Mouse (Mus musculus) gastrocnemius, postnatal 36 days (tissue): ENCODE results near the gene Cxcr5. TPM values are rescaled to one million over a fixed set of nuclear protein-coding genes. Genes with fewer than 3 reads are reported as not detected.

Experiments
- DNase-seq, 2 experiments: peaks; one replicate each; pipeline ENCODE4 v3.0.0; 2022
- intact Hi-C: fragments of 180-260 bp; cut with DNase I; formaldehyde crosslinking; loops from one replicate; pipeline ENCODE4 v1.15.1; 2025
- total RNA-seq, 2 experiments: library from RNA; stranded (reverse); gene quantifications; 2 replicates each; pipeline ENCODE4 v1.2.3; 2021

Gene Cxcr5
- total RNA-seq, 2 experiments from 2014 or later = not detected

DNA sequence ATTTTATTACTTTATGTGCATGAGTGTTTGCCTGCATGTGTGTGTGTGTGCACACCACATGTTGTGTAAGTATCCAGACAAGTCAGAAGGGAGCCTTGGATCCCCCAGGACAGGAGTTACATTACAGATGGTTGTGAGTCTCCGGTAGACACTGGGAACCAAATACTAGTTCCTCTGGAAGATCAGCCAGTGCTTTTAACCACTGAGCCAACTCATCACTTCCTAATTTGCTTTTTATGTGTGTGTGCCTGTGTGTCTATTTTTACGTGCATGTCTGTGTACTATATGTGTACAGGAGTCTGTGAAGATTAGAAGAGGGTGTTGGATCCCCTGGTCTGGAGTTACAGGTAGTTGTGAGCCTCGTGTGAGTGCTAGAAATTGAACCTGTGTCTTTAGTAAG lies 21.0 kb downstream of the Cxcr5 start:
- intact Hi-C loops = no loop called here

DNA sequence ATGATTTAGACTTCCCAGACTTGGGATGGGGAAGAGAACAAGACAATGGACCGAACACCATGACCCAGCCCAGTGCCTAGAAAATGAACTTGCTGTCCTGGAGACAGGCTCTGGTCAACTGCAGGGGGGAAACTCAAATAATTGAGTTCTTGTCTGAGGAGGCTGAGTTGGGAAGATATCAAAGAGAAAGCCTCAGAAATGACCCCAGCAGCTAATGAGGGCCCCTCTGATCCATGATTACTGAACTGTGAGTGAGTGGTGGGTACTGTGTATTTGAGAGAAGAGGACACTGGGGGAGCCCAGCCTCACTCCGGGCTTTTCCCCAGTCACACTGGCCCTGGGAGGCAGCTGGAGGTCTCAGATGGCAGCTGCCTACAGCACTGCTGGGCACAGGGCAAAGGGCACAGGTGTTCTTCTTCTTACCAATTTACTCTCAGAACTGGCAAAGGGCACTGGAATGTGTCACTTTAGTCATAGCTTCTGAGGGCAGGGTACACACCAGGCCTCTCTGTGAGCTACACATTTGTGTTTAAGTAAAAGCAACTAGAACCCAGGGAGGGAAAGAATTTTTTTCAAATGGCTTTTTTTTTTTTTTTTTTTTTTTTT lies 21.8 kb downstream of the Cxcr5 start:
- intact Hi-C loops = no loop called here
- no peak for DNase-seq

More for the DNA sequence above, 21.0 kb downstream of the Cxcr5 start:
- DNase-seq = no peak

DNA sequence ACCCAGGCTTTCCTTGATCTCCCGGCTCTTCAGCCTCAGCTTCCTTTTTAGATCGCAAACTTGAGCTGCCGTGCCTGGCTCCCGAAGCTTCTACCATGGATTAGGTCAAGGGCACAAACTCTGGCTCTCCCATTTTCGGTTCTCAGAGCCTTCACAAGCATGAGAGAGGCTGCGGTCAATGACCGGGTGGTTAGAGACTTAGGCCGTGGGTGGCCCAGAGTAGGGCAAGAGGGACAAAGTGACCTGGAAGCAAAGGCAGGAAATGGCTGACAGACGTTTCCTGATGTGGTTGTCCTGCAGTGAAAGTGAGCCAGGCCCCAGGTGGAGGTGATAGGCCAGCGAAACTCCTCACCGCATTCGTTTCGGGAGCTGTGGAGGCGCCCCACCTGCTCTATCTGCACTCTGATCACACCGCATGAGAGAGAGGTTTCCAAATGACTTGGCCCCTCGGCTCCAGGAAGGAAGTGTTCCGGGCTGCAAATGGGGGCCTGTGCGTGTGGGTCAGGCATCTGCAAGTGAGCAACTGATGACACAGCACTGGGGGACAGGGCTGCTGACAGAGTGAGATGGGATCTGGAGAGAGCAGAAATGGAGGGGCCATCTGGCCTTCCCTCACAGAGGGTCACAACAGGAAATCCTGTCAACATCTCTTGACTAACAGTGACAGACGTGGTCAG lies 23.9 kb downstream of the Cxcr5 start:
- intact Hi-C loops = no loop called here
- no peak for DNase-seq

DNA sequence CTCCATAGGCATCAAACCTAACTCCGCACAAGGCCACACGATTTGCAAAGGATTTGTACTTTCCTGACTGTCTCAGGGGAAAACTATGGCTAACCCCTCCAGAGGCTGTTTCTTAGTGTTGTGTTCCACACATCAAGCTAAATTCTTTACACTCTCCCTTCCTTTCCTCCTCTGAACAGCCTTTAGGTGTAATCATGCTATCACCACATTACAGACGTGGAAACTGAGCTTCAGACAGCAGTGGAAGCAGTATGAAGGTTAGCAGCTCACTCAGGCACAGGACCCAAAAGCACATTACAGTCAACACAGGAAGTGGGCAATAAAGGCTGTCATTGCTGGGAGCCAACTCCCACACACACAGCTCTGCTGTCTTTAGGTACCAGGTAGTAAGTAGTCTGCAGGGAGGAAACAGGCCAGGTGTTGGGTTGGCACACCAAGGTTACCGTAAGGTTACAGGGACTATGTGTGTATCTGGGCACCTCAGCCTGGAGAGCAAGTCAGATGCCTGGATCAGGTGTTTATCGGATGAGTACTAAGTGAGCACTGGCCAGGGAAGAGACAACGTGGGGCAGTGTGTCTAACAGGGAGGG lies 28.6 kb downstream of the Cxcr5 start:
- intact Hi-C loops = no loop called here

DNA sequence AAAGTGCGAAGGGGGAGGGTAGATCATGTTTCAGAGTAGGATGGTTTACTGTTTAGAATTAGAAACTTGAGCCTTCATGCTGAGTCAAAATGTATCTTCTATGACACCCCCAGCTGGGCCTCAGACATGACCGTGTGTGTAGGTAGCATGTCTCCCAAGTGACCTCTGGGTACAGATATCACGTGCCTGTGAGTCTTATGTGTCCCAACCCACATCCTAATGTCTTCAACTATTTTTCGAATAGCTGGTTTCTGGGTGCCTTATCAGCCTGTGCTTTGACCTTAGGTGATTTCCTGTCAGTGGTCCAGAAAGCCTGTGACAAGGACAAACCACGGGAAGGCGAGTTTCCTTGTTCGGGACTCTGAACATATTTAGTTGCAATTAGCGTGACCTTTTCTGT lies 33.3 kb downstream of the Cxcr5 start:
- intact Hi-C loops = no loop called here
- DNase-seq = no peak

More for the DNA sequence above, 28.6 kb downstream of the Cxcr5 start:
- no peak for DNase-seq

DNA sequence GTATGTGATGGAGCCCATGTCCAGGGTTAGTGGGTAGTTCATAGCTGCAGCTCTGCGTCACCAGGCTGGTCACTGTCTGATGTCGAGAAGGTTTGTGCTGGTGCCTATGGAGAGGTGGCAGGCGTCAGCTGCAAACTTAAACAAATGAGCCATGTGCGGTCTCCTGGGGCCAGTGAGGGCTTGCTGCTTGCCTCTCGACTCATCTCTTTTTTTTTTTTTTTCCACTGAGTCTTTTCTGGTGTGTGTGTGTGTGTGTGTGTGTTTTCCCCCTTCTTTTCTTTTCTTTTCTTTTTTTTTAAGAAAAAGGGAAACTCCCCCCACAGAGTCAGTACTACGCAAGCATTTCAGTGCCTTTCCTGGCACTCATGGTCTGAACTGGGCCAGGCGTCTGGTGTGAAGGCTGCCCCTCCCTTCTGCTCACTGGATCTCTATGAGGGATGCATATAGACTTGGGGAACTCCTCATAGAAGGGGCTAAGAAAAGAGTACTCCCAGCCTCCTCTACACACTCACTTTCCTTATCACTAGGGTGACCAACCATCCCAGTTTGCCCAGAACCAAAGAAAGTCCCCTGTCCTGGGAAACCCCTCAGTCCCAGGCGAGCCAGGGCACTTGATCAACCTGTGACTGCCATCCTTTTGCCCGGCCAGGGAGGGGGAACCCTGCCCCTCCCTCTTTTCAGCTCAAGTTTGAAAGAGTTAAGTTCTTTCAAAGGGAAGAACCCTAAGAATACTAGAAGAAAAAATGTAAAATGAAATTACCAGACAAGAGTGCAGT lies 35.2 kb downstream of the Cxcr5 start:
- intact Hi-C loops = no loop called here
- no peak for DNase-seq

DNA sequence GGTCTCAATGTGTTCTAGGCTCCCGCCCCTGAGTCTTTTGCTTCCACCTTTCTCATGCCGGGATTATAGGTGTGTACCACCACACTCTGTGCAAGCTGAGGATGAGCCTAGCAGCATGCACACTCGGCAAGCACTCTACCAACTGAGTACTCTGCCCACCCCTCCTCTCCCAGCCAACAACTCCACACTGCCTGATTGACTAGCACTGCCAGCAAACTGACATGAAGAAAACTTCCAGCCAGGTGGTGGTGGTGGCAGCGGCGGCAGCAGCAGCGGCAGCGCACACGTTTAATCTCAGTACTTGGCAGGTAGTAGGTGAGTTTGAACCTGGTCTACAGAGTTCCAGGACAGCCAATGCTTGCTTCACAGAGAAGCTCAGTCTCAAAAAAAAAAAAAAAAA lies 36.1 kb downstream of the Cxcr5 start:
- no peak for DNase-seq
- intact Hi-C loops = no loop called here

DNA sequence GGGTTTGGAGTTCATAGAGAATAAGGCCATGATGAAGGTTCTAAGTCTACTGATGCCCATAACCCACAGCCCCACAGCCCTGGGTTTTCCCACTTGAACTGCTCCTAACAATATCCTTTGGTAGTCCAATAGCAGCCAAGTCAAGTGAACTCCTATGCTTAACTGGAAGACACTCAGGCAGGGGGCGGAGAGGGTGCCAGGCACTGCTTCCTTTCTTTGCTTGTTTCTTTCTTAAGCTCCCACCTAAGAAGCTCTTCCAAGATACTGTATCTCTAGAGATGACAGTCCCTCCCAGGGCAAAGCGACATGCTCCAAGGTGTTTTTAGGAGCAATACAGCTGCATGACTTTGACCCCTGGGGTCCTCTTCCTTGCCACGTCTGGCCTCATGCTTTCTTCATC lies 36.7 kb downstream of the Cxcr5 start:
- no peak for DNase-seq
- intact Hi-C loops = no loop called here

DNA sequence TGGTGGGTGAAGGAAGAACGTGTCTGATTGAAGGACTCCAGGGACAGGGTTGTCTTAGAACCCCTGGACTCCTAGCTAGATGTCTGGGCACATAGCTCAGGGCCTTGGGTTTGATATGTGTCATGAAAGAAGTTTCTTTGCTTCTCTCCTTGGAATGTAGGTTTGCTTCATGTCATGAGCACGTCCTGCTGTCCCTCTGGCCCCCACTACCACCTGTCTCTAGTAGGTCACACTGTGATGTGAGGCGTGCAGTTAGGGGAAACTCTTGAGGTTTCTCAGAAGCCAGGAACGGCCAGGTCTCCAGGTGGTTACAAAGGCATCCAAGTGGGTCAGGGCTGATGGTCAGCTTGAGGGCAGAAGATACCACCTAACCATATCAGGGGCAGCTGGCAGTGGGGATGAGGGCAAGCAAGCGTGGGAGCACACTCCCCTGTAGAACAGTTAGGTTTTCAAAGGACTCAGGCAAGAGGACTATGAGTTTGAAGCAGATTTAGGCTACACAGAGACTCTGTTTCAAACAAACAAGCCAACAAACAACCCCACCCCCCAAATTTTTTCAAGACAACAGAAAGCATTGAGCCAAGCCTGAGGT lies 37.3 kb downstream of the Cxcr5 start:
- intact Hi-C loops = no loop called here
- no peak for DNase-seq

DNA sequence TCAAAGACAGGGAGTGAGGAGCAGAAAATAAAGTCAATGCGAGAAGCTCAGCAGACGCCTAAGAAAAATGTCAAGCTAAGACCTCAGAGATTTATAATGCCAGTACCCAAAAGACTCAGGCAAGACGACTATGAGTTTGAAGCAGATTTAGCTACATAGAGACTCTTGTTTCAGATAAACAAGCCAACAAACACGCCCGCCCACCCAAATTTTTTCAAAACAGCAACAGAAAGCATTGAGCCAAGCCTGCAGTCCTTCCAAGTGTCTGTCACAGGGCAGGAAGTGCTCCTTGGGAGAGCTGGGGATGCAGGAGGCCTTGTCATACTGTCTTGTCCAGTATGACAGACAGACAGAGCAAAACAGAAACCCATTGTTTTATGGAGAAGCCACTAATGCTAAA lies 38.0 kb downstream of the Cxcr5 start:
- intact Hi-C loops = no loop called here
- DNase-seq = no peak

DNA sequence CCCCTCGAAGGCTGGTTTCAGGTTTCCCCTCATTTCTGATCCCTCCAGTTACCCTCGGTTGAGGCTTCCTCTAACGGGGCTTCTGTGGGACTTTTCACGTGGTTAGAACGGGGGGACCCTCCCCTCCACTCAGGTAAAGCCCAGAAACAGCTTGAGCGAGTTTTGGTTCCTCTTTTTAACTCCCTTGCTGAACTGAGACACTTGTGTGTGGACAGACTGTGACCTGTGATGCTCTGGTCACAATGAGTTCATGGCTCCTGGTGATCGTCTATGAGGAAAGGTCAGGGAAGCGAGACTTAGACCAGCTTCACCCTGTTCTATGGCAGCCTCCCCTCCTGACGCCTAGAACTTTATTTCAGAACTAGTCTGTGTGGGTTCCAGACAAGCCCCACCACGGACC lies 39.8 kb downstream of the Cxcr5 start:
- DNase-seq = no peak
- intact Hi-C loops = no loop called here

DNA sequence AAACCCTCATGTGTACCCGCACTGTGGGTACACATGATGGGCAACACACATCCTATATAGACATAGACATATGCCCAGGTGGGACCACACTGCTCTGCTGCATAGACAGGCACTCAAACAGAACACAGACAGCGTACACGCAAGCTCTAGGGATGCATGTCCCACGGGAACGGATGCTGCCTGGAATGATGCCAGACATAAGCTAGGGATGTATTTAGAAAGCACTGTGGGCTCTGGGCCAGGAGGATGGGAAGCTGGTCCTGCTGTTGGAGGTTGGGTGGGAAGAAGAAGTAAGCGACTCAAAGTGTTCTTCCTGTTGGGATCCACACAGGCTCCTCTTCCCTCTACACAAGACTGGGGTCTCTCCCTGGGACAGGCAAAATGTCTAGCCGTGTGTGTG lies 43.6 kb downstream of the Cxcr5 start:
- DNase-seq = no peak
- intact Hi-C loops = no loop called here

DNA sequence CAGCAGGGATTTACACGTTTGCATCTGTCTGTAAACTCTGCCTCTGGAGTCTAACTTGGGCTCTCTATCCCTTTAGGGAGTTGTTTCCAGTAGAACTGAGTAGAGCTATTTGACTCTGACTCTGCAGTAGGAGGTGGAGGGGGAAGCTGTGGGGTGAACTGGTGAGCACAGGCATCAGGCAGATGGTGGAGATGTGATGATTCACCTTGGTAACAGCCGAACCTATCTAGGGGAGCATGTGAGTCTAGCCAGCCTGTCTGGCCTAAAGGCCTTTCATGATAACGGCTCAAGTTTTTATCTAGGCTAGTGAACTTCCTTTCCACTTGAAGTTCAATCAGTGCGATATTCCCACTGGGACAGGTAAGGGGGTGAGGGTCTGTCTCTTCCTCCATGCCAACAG lies 44.3 kb downstream of the Cxcr5 start:
- intact Hi-C loops = no loop called here
- no peak for DNase-seq

DNA sequence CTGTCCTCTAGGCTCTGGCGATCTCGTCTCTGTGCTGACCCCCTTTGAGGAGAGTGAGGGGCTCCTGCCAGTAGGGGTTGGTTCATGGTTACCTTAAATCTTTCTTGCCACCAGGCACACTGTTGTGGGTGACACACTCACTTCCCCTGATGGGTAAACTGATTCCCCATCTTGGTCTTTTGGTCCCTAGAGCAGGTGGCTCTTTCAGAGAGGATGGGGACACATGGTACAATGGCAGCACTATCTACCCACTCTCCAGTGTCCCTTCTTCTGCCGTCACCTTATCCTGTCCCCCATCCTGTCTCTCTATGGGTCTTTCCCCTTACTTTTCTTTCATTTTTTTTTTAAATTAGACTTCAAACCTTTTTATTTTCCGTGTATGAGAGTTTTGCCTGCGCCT lies 45.8 kb downstream of the Cxcr5 start:
- intact Hi-C loops = no loop called here
- no peak for DNase-seq

DNA sequence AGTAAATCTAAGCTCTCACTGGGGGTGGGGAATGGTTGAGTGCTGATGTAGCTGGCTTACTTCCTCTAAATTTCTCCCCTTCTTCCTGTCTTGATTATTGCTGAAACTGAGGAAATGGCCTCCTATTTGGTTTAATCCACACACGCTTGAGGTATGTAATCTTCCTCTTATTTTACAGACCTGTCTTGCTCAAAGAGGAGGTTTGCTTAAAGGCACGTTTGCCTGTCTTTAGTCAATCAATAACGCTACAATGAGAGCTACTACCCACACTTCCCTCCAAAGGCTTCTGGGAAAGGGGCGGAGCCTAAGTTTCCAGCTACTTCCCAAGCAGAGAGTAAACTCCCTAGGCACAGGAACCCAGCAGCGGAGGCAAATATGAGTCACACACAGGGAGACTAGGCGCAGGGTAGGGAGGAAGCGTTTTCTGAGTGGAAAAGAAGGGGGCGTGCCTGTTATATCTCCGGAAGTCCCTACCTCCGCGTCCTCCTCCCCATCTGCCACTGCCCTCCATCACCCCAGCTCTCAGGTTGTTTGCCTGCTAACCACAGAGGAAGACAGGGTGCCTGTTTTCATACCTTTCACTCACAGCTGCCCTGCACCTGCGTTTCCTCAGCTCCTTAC lies 46.4 kb downstream of the Cxcr5 start:
- DNase-seq = no peak

DNA sequence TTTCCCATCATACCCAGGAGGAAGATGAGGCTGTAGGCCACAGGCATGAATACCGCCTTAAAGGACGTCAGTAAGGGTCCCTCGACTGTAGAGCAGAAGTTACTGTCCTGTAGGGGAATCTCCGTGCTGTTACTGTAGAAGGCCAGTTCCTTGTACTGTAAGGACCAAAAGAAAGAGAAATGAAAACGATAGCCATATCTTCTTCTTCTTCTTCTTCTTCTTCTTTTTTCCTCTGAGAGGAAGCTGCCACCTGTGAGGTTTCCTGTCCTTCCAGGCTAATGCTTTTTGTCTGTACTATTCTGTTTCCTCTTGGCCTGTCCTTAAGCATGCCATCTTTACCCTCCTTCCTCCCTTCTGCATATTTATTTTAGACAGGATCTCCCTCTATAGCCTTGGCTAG lies 47.5 kb downstream of the Cxcr5 start:
- no peak for DNase-seq
- intact Hi-C loops = no loop called here

More for the DNA sequence above, 46.4 kb downstream of the Cxcr5 start:
- intact Hi-C loops = no loop called here

DNA sequence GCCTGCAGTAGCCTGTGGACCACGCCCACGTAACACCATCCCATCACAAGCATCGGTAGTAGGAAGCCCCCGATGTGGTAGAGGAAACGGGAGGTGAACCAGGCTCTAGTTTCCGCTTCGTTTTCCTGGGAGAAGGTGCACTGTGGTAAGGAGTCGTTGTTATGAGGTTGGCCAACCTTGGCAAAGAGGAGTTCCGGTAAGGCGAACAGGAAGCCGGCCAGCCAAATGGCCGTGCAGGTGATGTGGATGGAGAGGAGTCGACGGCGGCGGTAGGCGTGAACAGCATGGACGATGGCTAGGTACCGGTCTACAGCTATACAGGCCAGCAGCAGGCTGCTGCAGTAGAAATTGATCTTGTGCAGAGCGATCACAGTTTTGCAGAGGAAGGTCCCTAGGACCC lies 48.1 kb downstream of the Cxcr5 start:
- intact Hi-C loops = no loop called here
- no peak for DNase-seq

DNA sequence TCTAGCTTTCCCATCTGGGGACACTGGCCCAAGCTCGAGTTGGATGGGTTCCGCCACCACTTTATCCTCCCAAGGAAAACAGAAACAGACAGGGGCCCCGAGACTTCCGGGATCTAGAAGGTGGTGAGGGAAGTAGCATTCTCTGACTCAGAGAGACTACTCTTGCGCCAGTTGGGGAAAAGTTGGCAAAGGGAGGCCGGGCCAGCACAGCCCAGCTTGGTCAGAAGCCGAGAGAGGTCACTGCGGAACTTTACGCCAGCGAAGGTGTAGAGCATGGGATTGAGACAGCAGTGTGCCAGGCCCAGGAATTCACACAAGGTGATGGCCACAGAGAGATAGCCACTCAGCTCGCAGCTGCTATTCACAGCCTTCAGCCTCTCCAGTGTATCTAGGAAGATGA lies 48.6 kb downstream of the Cxcr5 start:
- DNase-seq = no peak
- intact Hi-C loops = no loop called here

DNA sequence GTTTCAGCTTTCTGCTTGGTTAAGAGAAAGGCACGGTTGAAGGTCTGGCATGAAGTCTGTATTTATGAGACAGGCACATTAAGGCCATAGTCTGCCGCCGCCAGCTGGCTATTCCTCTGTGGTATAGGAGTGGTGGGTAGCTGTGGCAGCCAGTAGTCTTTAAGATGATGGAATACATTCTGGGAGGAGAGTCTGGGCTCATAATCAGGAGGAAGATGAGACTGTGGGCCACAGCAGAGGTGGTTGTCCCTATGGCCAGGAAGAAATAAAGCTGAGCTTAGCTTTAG lies 49.0 kb downstream of the Cxcr5 start:
- DNase-seq = no peak
- intact Hi-C loops = no loop called here

DNA sequence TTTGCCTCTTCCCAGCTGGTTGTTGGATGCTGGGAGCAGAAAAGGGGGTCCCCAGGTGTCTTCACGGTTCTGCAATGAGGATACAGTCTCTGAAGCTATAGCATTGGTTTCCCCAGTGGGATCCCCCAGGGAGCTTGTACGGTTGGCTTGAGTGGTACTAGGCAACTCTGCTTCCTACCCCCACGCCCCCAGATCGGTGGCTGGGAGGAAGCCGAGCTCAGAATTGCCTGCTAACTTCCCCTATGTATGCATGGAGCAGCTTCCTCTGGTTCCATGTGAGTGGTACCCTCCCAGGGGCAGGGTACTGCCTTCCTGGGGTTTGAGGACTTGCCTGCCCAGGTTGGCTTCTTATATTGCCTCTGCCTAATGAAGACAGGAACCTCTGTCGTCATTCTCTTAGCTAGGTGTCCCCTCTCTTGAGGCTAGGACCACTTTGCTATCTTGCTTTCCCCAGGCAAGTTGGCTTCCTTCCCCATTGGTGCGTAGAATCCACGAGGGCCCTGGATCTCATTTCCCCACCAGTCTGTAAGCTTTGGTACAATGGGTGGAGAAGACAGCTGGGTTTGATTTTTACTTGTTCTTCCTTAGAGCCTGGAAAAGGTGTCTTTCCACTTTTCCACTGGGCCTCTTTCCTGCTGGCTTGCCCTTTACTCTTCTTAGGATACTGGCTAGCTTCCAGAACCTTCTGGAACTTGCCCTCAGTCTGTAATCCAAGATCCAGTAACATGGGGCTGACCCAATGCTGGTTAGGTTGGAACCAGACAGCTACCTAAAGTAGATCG lies 49.6 kb downstream of the Cxcr5 start:
- intact Hi-C loops = loop anchor here (2.0 kb wide), 1 partner anchor 93 kb away; the partner anchor contains the start of gene Ddx6
- no peak for DNase-seq
